Mouse (Mus musculus) G1E (cell line): ENCODE measurements around the gene Idh2.

Experiments used
- CTCF ChIP-seq: IDR thresholded peaks from 2 replicates; pipeline ENCODE4 v1.5.1; 2012; ENCODE audit warnings: low read depth, low read length, inconsistent platforms, mixed read lengths
- TAL1 ChIP-seq: conservative IDR thresholded peaks from 2 replicates; pipeline ENCODE4 v1.6.1; 2012; ENCODE audit warnings: low read depth, low read length, inconsistent platforms, mixed read lengths

DNA sequence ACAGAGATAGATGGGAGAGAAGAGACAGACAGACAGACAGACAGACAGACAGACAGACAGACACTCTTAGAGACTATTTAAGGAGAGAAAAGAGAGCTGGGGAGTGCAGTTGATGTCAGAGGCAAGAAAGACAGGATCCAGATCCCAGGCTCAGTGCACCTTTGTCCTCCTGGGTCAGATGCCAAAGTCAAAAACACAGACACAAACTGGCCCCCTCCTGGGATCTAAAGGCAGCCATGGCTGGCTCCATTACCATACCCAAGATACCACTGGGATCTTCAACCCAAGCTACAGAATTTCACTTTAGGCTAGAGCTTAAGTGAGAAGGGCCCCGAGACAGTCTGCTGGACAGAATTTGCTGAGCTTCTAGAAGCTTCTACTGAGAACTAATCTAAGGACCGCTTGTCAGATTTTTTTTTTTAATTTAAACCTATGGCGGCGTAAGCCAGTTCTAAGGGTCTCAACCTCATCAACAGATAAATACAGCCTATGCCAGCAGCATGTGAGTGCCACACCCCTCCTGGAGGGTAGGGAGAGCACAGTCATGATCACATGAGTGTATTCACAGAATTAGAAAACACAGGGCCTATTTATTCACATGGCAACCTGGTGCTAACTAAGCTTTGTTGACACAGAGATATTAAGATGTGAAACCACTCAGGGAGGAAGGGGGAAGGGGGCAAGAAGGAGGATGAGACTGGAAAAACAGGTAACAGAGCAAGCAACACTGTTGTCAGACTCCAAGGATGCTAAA, 9.4 kb downstream of the Idh2 start:
- TF ChIP-seq CTCF (no peak), TAL1 (no peak)
